Mouse (Mus musculus) testis, adult 2 months (tissue): ENCODE data around the gene Tgfa.

Source experiments
- CTCF ChIP-seq: fragments of 200-500 bp; IDR thresholded peaks from 2 replicates; pipeline ENCODE4 v1.5.1; 2012; ENCODE audit warnings: low read depth, mild to moderate bottlenecking, inconsistent platforms, low read length, moderate library complexity; ENCODE audit not compliant: control insufficient read depth, insufficient read depth, insufficient replicate concordance
- POLR2A ChIP-seq: fragments of 200-500 bp; IDR thresholded peaks from 2 replicates; pipeline ENCODE4 v1.6.1; 2012; ENCODE audit warnings: low read depth, mild to moderate bottlenecking, inconsistent platforms, low read length, moderate library complexity; ENCODE audit not compliant: control insufficient read depth

DNA sequence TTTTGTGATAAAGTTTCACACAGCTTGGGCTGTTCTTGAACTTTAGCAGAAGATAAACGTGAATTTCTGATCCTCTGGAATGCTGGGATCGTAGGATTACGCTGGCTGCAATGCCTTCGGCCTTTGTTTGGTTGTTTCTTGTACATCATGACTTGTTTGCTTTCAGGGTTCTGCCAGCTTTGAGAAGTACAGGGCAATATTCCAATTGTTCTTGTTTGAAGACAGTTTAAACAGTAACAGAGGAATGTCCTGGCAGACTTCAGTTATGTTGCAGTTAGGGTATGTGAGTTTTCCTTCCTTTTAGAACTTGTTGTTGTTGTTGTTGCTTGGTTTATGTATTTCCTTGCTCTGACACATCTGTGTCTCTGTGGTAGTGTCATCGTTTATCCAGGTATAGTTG lies 18.8 kb upstream of the Tgfa start:
- TF ChIP-seq CTCF = no peak
- TF ChIP-seq POLR2A = no peak
